Mouse (Mus musculus): Measurements from ENCODE around the gene Oas1c. TPM values are rescaled to one million over a fixed set of nuclear protein-coding genes. Genes with fewer than 3 reads are reported as not detected.

The Oas1c gene
- polyA plus RNA-seq (2012; rRNA removed), result 0.87 and 1.0 TPM in 2 replicates

DNA sequence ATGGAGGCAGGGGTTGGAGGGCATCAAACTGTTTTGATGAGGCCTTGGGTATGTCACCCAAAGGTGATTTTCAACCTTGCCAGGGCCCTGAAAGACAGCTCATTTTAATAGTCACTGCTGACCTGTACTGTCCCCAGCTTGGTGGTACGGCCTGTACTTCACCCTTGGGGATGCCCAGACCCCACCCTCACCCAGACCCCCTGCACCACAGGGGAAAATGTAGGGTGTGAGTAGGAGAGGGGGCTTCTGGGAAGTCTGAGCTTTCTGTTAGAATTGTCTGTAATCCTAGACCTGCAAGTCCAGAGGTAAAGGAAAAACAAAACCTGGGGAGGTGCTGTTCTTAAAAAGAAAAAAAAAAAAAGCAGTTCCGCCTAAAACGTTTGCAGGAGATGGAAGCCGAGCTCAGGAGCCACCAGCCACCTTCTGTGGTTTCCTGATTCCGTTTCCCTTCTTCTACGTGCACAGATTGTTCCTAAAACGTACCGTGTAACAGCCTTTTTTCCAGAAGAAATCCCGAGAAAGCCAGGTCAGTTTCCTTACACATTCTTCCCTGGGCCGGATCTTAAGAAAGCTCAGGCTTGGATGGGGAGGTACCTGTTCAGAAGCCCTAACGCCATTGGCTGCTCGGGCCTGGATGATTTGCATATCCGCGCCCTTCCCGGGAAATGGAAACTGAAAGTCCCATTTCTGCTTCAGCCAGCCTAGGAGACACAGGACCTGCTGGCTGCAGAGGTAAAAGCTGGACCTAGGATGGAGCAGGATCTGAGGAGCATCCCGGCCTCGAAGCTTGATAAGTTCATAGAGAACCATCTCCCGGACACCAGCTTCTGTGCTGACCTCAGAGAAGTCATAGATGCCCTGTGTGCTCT is at the start of gene Oas1c:
Oas1c (minus strand) TSS at position 564 of the 869 bp plus-strand sequence.

DNA sequence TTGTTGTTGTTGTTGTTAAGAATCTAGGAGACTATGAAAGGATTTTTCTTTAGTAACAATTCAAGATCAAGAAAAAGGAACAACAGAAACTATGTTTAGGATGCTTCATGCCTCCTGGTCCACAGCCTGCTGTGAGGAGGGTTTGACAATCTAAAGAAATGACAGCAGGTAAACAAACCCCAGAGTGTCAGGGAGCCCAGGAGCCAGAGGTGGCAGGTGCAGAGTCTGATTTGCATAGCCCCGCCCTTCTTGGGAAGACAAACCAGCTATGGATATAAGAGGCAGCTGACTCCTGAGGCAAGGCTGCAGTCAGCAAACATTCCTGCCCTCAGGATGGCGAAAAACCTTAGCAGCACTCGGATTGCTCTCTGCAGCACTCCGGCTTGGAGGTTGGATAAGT is 48.8 kb upstream of the Oas1c start, which contains the start of gene Oas1h:
Oas1h (plus strand) TSS at position 301 of the 400 bp plus-strand sequence.

DNA sequence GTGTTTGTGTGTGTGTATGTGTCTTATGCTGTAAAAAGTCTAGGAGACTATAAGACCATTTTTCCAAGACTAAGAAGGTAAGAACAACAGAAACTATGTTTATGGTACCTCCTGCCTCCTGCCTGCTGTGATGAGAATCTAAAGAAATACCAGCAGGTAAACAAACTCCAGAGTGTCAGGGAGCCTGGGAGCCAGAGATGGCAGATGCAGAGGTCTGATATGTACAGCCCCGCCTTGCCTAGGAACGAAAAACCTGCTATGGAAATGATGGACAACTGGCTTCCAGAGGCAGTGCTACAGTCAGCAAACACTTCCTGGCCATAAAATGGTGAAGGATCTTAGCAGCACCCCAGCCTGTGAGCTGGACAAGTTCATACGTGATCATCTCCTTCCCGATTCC is 34.8 kb upstream of the Oas1c start, which contains the start of gene Oas1f:
Oas1f (plus strand) TSS at position 301 of the 400 bp plus-strand sequence.

DNA sequence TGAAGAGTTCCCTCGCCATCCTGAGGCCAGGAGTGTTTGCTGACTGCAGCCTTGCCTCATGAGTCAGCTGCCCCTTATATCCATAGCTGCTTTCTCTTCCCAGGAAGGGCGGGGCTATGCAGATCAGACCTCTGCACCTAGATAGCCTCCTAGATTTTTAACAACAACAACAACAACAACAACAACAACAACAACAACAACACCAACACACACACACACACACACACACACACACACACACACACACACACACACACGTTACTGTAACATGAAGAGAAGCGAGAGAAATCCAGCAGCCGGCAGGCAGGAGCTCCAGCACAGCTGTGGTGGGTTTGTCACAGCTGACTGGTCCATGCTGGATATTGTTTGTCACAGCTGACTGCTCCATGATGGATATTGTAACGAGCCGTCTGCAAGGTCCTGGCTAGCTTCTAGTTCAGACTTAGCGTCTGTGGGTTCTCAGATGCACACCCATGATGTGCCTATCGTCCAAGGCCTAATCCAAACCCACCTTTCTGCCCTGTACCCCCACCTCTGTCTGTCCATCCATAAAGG is 16.8 kb downstream of the Oas1c start, which contains the start of gene Oas1e:
Oas1e (minus strand) TSS at position 51 of the 555 bp plus-strand sequence.

DNA sequence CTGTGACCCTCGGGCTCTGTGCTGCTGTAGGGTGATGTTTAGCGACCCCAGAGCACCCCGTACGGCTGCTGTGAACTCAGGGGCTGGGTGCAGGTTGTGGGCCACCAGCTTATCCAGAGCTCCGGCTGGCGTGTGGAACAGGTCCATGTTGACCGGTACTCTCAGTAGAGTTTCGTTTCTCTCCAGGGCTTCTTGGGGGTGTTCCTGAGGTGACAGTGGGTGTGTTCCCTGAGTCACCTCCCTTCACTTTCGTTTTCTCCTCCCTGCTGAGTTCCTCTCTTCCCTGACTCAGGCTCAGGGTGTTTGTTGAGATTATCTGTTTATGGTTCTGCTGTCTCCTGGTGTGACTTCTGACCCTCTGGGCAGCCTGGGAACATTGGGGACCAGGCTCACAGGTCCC is 34.8 kb downstream of the Oas1c start, which contains the start of gene Oas3:
Oas3 (minus strand) TSS at position 184 of the 400 bp plus-strand sequence.

Other genes starting within 250 kb of the Oas1c start
- 16.8 and 21.7 TPM in 2 replicates for gene Tpcn1, start 223.8 kb downstream of the Oas1c start, polyA plus RNA-seq (2012; rRNA removed)
- 1.6 and 2.4 TPM in 2 replicates for gene Iqcd, start 223.5 kb downstream of the Oas1c start, polyA plus RNA-seq (2012; rRNA removed)
- 6.0 and 6.9 TPM in 2 replicates for gene Rita1, start 199.9 kb downstream of the Oas1c start, polyA plus RNA-seq (2012; rRNA removed)
- gene Ddx54, start 199.8 kb downstream of the Oas1c start, polyA plus RNA-seq (2012; rRNA removed), result 13.7 and 14.9 TPM in 2 replicates
- gene Cfap73, start 178.3 kb downstream of the Oas1c start, polyA plus RNA-seq (2012; rRNA removed), result not detected in 2 replicates
- 0.22 and 0.29 TPM in 2 replicates for gene Rasal1, start 163.7 kb downstream of the Oas1c start, polyA plus RNA-seq (2012; rRNA removed)
- 0.13 and 0.15 TPM in 2 replicates for gene Dtx1, start 100.6 kb downstream of the Oas1c start, polyA plus RNA-seq (2012; rRNA removed)
- 10.7 and 11.6 TPM in 2 replicates for gene Oas2, start 62.7 kb downstream of the Oas1c start, polyA plus RNA-seq (2012; rRNA removed)
- 3.6 and 6.9 TPM in 2 replicates for gene Oas3, start 34.9 kb downstream of the Oas1c start, polyA plus RNA-seq (2012; rRNA removed)
- 0.15 and 0.26 TPM in 2 replicates for gene Oas1e, start 17.0 kb downstream of the Oas1c start, polyA plus RNA-seq (2012; rRNA removed)
- gene Oas1f, start 34.9 kb upstream of the Oas1c start, polyA plus RNA-seq (2012; rRNA removed), result not detected in 2 replicates
- gene Oas1h, start 48.9 kb upstream of the Oas1c start, polyA plus RNA-seq (2012; rRNA removed), result not detected in 2 replicates
- gene Oas1g, start 75.1 kb upstream of the Oas1c start, polyA plus RNA-seq (2012; rRNA removed), result 7.1 and 8.4 TPM in 2 replicates
- 10.3 and 16.8 TPM in 2 replicates for gene Oas1a, start 95.0 kb upstream of the Oas1c start, polyA plus RNA-seq (2012; rRNA removed)
- gene Oas1d, start 102.0 kb upstream of the Oas1c start, polyA plus RNA-seq (2012; rRNA removed), result not detected in 2 replicates
- gene Rph3a, start 197.6 kb upstream of the Oas1c start, polyA plus RNA-seq (2012; rRNA removed), result 0.01 and 0.02 TPM in 2 replicates

All from liver, embryonic 18 days (tissue).